Mouse (Mus musculus) adrenal gland, postnatal 14 days (tissue): ENCODE measurements at regions not wholly inside any gene's neighbourhood (a gene's known extent, or its start where the extent isn't known, plus 50 kb on each side); places are given as distances from the start of the nearest gene placed in this dataset.

Experiments
- DNase-seq: peaks from one replicate; pipeline ENCODE4 v3.0.0; 2021; ENCODE audit warnings: mixed read lengths

- no peak for DNase-seq
Measured at GRCm38 (mm10) chr3:147967866-147968265, 1022.5 kb downstream of the Adgrl2 start.

GRCm38 (mm10) chr3:147967261-147967660 is 1023.1 kb downstream of the Adgrl2 start:
- DNase-seq, result no peak

GRCm38 (mm10) chr3:147966827-147967226 is 1023.5 kb downstream of the Adgrl2 start:
- no peak for DNase-seq

- DNase-seq, result no peak
Measured at GRCm38 (mm10) chr3:147966379-147966778, 1024.0 kb downstream of the Adgrl2 start.

GRCm38 (mm10) chr3:147963698-147964476 is 1026.5 kb downstream of the Adgrl2 start:
- DNase-seq, result no peak

- DNase-seq, result no peak
Measured at GRCm38 (mm10) chr3:147948041-147948592, 1042.2 kb downstream of the Adgrl2 start.

GRCm38 (mm10) chr3:147943314-147943713 is 1047.0 kb downstream of the Adgrl2 start:
- no peak for DNase-seq

GRCm38 (mm10) chr3:147930811-147931251 is 1059.5 kb downstream of the Adgrl2 start:
- DNase-seq, result no peak

- no peak for DNase-seq
Measured at GRCm38 (mm10) chr3:147920181-147920580, 1068.0 kb downstream of the Ttll7 start.

GRCm38 (mm10) chr3:147919701-147920100 is 1067.5 kb downstream of the Ttll7 start:
- no peak for DNase-seq

- no peak for DNase-seq
Measured at GRCm38 (mm10) chr3:147919146-147919545, 1067.0 kb downstream of the Ttll7 start.

- no peak for DNase-seq
Measured at GRCm38 (mm10) chr3:147896751-147897150, 1044.6 kb downstream of the Ttll7 start.

- no peak for DNase-seq
Measured at GRCm38 (mm10) chr3:147891682-147892081, 1039.5 kb downstream of the Ttll7 start.

- DNase-seq, result no peak
Measured at GRCm38 (mm10) chr3:147886261-147886893, 1034.2 kb downstream of the Ttll7 start.

- no peak for DNase-seq
Measured at GRCm38 (mm10) chr3:147882936-147883645, 1030.9 kb downstream of the Ttll7 start.

- no peak for DNase-seq
Measured at GRCm38 (mm10) chr3:147878690-147879089, 1026.5 kb downstream of the Ttll7 start.

- DNase-seq, result no peak
Measured at GRCm38 (mm10) chr3:147868281-147868680, 1016.1 kb downstream of the Ttll7 start.

GRCm38 (mm10) chr3:147853346-147853745 is 1001.2 kb downstream of the Ttll7 start:
- peak; percentile 84 for DNase-seq

GRCm38 (mm10) chr3:147852830-147853229 is 1000.7 kb downstream of the Ttll7 start:
- no peak for DNase-seq

- no peak for DNase-seq
Measured at GRCm38 (mm10) chr3:147841357-147841756, 989.2 kb downstream of the Ttll7 start.

- peak; percentile 53 for DNase-seq
Measured at GRCm38 (mm10) chr3:147838816-147839215, 986.6 kb downstream of the Ttll7 start.

- DNase-seq, result peak; percentile 8
Measured at GRCm38 (mm10) chr3:147835716-147836115, 983.5 kb downstream of the Ttll7 start.

GRCm38 (mm10) chr3:147825337-147825736 is 973.2 kb downstream of the Ttll7 start:
- no peak for DNase-seq
